Mouse (Mus musculus): ENCODE measurements around the gene Olfr1057. TPM values are rescaled to one million over a fixed set of nuclear protein-coding genes. Genes with fewer than 3 reads are reported as not detected.

Gene Olfr1057
- polyA plus RNA-seq, 1 experiment from 2014 or later: not detected

DNA sequence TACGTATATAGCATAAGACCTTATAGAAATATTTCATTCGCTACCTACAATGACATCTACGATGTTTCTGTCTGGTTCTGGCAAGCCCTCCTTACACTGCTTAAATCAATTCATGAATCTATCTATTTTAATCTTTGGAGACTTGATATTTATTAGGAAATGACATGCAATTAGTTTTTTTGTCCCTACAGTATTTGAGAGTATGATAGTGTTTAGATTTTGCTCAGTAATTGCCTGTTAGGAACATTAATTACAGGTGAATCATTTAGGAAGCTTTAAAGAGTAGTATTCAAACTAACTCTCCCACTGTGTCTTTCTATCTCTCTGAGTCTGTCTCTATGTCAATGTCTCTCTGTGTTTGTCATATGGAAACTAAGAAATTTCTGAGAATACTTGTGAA, 42.9 kb downstream of the Olfr1057 start, which contains the start of gene Olfr1054:
Gene Olfr1054 (minus strand): TSS at position 101 of the 400 bp plus-strand sequence.
- H3K9me3 ChIP-seq (ENCODE audit: control insufficient read depth, low read length): no peaks in the 10 kb centered on the region
- DNase-seq (ENCODE audit: low spot score, missing footprints) (no peak), ATAC-seq (ENCODE audit: low FRiP score) (no peak)
- H3K4me1 ChIP-seq (ENCODE audit: control insufficient read depth, insufficient read depth, low read length): no peaks in the 10 kb centered on the region
- H3K36me3 ChIP-seq (ENCODE audit: control insufficient read depth, insufficient read depth, low read length): no peaks in the 10 kb centered on the region
- no peak within 1 kb of the TSS for H3K4me3 ChIP-seq (ENCODE audit: low read depth, low read length)
- no peak within 1 kb of the TSS for H3K27ac ChIP-seq (ENCODE audit: low read depth, low read length)
- WGBS: 91% methylated on average over 3 of the region's 3 CpGs
- no peak within 1 kb of the TSS for H3K9ac ChIP-seq (ENCODE audit: low read length)
- no peaks in the 10 kb centered on the region for H3K27me3 ChIP-seq (ENCODE audit: control insufficient read depth, insufficient read depth, low read length)
- H3K4me2 ChIP-seq: no peak within 1 kb of the TSS

Other genes starting within 250 kb of the Olfr1057 start
- not detected in 2 replicates for gene Olfr1039, start 242.5 kb downstream of the Olfr1057 start, polyA plus RNA-seq (2014; fragmentation: Nextera tagmentation; extraction: Ambion mirVana)
- not detected in 2 replicates for gene Olfr1040, start 231.7 kb downstream of the Olfr1057 start, polyA plus RNA-seq (2014; fragmentation: Nextera tagmentation; extraction: Ambion mirVana)
- not detected in 2 replicates for gene Olfr1042, start 216.6 kb downstream of the Olfr1057 start, polyA plus RNA-seq (2014; fragmentation: Nextera tagmentation; extraction: Ambion mirVana)
- not detected in 2 replicates for gene Olfr1043, start 210.9 kb downstream of the Olfr1057 start, polyA plus RNA-seq (2014; fragmentation: Nextera tagmentation; extraction: Ambion mirVana)
- not detected in 2 replicates for gene Olfr1044, start 200.6 kb downstream of the Olfr1057 start, polyA plus RNA-seq (2014; fragmentation: Nextera tagmentation; extraction: Ambion mirVana)
- gene Olfr52, start 192.7 kb downstream of the Olfr1057 start, polyA plus RNA-seq (2014; fragmentation: Nextera tagmentation; extraction: Ambion mirVana): not detected in 2 replicates
- not detected in 2 replicates for gene Olfr1045, start 175.4 kb downstream of the Olfr1057 start, polyA plus RNA-seq (2014; fragmentation: Nextera tagmentation; extraction: Ambion mirVana)
- not detected in 2 replicates for gene Olfr1046, start 159.1 kb downstream of the Olfr1057 start, polyA plus RNA-seq (2014; fragmentation: Nextera tagmentation; extraction: Ambion mirVana)
- not detected in 2 replicates for gene Olfr1047, start 147.0 kb downstream of the Olfr1057 start, polyA plus RNA-seq (2014; fragmentation: Nextera tagmentation; extraction: Ambion mirVana)
- not detected in 2 replicates for gene Olfr1048, start 138.1 kb downstream of the Olfr1057 start, polyA plus RNA-seq (2014; fragmentation: Nextera tagmentation; extraction: Ambion mirVana)
- not detected in 2 replicates for gene Olfr1049, start 120.1 kb downstream of the Olfr1057 start, polyA plus RNA-seq (2014; fragmentation: Nextera tagmentation; extraction: Ambion mirVana)
- gene Olfr1051, start 99.3 kb downstream of the Olfr1057 start, polyA plus RNA-seq (2014; fragmentation: Nextera tagmentation; extraction: Ambion mirVana): not detected in 2 replicates
- not detected in 2 replicates for gene Olfr1052, start 85.9 kb downstream of the Olfr1057 start, polyA plus RNA-seq (2014; fragmentation: Nextera tagmentation; extraction: Ambion mirVana)
- not detected in 2 replicates for gene Olfr1053, start 63.1 kb downstream of the Olfr1057 start, polyA plus RNA-seq (2014; fragmentation: Nextera tagmentation; extraction: Ambion mirVana)
- gene Olfr1054, start 43.0 kb downstream of the Olfr1057 start, polyA plus RNA-seq (2014; fragmentation: Nextera tagmentation; extraction: Ambion mirVana): not detected in 2 replicates
- gene Olfr1055, start 28.1 kb downstream of the Olfr1057 start, polyA plus RNA-seq (2014; fragmentation: Nextera tagmentation; extraction: Ambion mirVana): not detected in 2 replicates
- not detected in 2 replicates for gene Olfr1056, start 15.9 kb downstream of the Olfr1057 start, polyA plus RNA-seq (2014; fragmentation: Nextera tagmentation; extraction: Ambion mirVana)
- gene Olfr1058, start 10.2 kb upstream of the Olfr1057 start, polyA plus RNA-seq (2014; fragmentation: Nextera tagmentation; extraction: Ambion mirVana): not detected in 2 replicates
- gene Olfr1061, start 35.7 kb upstream of the Olfr1057 start, polyA plus RNA-seq (2014; fragmentation: Nextera tagmentation; extraction: Ambion mirVana): not detected in 2 replicates
- not detected in 2 replicates for gene Olfr1062, start 48.4 kb upstream of the Olfr1057 start, polyA plus RNA-seq (2014; fragmentation: Nextera tagmentation; extraction: Ambion mirVana)
- not detected in 2 replicates for gene Olfr1065, start 72.2 kb upstream of the Olfr1057 start, polyA plus RNA-seq (2014; fragmentation: Nextera tagmentation; extraction: Ambion mirVana)
- not detected in 2 replicates for gene Olfr1066, start 77.9 kb upstream of the Olfr1057 start, polyA plus RNA-seq (2014; fragmentation: Nextera tagmentation; extraction: Ambion mirVana)
- gene Olfr228, start 109.0 kb upstream of the Olfr1057 start, polyA plus RNA-seq (2014; fragmentation: Nextera tagmentation; extraction: Ambion mirVana): not detected in 2 replicates
- not detected in 2 replicates for gene Olfr1076, start 130.1 kb upstream of the Olfr1057 start, polyA plus RNA-seq (2014; fragmentation: Nextera tagmentation; extraction: Ambion mirVana)
- not detected in 2 replicates for gene Olfr1079, start 164.1 kb upstream of the Olfr1057 start, polyA plus RNA-seq (2014; fragmentation: Nextera tagmentation; extraction: Ambion mirVana)
- gene Olfr1080, start 179.8 kb upstream of the Olfr1057 start, polyA plus RNA-seq (2014; fragmentation: Nextera tagmentation; extraction: Ambion mirVana): not detected in 2 replicates
- not detected in 2 replicates for gene Olfr1082, start 220.6 kb upstream of the Olfr1057 start, polyA plus RNA-seq (2014; fragmentation: Nextera tagmentation; extraction: Ambion mirVana)